Mouse (Mus musculus): ENCODE results near the gene Hs3st5.

DNA sequence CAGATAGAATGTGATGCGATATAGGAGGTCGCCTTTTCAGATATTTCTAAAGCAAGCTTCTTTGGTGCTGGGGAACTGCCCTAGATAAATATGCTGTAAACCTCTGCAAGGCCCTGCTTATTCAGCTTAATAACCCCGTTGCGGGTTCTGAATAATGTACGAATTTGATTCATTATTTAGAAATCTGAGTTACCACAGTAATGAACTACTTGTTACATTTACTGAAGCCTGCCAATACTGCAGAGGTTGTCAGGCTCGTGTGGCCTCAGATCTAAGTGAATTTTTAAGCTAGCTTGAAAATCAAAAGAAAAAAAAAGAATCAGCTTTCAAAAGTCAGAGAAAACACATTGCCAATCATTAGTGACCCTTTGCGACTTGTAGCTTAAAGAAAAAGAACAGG is 280.4 kb downstream of the Hs3st5 start:
- TF ChIP-seq TCF12 (IDR thresholded peaks at IDR 0.05; ENCODE audit: low read depth, low read length) (no peak), EP300 (IDR thresholded peaks at IDR 0.05; ENCODE audit: low read length) (no peak), CTCF (conservative IDR thresholded peaks at IDR 0.05 in 1 of 2, IDR thresholded peaks at IDR 0.05 in 1 of 2; ENCODE audit: low read depth in 2 of 2, low read length in 2 of 2) (no peak), CHD1 (IDR thresholded peaks at IDR 0.05; ENCODE audit: low read depth, low read length) (no peak)

All from CH12.LX (cell line).